Mouse (Mus musculus) liver, adult 2 months (tissue): Measurements from ENCODE around the gene Galm.

ENCODE experiments used
- CTCF ChIP-seq: fragments of 200-500 bp; IDR thresholded peaks from 2 replicates; pipeline ENCODE4 v1.5.1; 2011; ENCODE audit warnings: low read depth, low read length, control low read depth
- POLR2A ChIP-seq: fragments of 200-500 bp; IDR thresholded peaks from 2 replicates; pipeline ENCODE4 v1.6.1; 2011; ENCODE audit warnings: low read length, control low read depth; ENCODE audit not compliant: insufficient read depth; ENCODE audit errors: extremely low read depth

GRCm38 (mm10) chr17:80128476-80128990 is 1.3 kb downstream of the Galm start:
- TF ChIP-seq POLR2A (no peak), CTCF (no peak)
